Mouse (Mus musculus): Measurements from ENCODE around the gene Olfr298.

The Olfr298 gene

DNA sequence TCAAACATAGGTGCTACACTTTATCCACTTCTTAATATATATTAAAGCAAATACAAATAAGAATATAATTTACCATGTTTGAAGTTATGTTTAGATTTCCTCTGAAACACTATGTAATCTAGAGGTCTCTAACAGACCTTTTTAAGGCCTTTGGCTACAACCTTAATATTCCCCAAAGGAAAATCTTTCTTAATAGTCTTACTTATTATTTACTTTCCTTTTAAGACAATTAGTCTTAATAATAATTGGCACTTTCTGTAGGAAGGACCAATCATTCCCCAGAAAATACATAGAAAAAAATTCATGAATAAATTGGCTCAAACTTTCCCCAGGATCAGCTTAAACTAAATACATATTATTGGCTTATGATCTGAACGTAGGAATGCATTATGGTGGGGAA is at the start of gene Olfr298:
TSS of gene Olfr298 (minus strand) at position 101 of the 400 bp plus-strand sequence.
- DNase-seq (ENCODE audit: low read depth, low spot score): no peak

DNA sequence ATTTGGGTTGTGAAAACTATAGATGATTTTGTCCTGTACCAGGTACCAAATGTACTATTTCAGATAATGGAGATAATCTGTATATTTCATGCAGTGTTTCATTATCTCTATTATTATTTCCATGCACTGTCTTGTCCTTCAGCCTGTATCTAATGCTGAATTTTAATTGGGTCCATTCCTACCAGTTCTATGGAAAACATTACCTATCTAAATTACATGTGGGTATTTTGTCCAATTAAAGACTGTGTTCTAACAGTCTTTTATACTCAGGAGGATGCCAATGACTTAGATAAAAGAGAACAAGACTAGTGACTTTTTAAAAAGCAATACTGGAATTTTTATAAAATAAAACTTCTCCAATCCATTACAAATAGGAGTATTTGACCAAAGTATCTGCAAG is 27.4 kb upstream of the Olfr298 start, which contains the start of gene Olfr297:
TSS of gene Olfr297 (plus strand) at position 301 of the 400 bp plus-strand sequence.
- no peak for DNase-seq (ENCODE audit: low read depth, low spot score)

DNA sequence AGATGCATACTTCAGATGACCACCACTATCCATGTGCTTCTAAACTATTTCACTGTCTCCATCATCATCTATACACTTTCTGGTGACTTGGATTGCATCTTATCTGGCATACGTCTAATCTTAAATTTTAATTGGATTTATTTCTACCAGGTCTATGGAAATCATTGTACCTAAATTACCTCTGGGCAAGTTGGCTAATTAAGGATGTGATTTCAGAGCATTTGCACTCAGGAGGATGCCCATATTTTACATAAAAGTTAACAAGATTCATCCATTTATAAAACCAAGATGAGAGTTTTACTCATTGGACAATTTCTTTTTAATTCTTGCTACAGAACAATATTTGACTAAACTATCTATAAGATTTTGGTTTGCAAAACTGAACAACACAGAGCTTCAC is 32.7 kb downstream of the Olfr298 start, which contains the start of gene Olfr299:
TSS of gene Olfr299 (plus strand) at position 301 of the 400 bp plus-strand sequence.
- no peak for DNase-seq (ENCODE audit: low read depth, low spot score)

All from CD4-positive, CD25-positive, alpha-beta regulatory T cell, adult 2 months (primary cell).